1 mouse cellular context compared by ENCODE assay signal in the genomic region with DNA sequence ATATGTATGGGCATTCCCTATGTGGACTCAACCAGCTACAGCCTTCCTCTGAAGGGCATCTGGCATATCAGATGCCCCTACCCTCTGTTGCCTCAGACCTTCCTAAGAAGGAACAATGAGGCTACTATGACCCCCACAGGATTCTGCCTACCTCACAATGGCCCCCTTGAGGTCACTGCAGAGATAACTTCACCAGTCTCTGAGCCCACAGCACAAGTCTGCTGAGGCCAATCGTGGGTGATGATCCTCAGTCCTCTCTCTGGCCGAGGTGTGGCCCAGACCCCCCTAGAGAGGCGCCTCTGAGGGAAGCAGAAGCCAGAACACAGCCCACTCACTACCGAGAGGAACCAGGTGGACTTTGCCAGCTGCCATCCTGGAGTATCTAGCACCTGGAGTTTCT.
TF ChIP-seq lines count a peak whose summit lies in the region.

TSS of gene Hils1 (plus strand) at position 175 of the 400 bp plus-strand sequence.

TF ChIP-seq in CH12.LX, 34 proteins besides CTCF, POLR2A, EP300 and RAD21:
- TF ChIP-seq ZNF384 (IDR thresholded peaks at IDR 0.05; ENCODE audit: low read depth, low read length) (no peak), ZC3H11A (IDR thresholded peaks at IDR 0.05; ENCODE audit: low read depth, low read length) (no peak), MEF2A (IDR thresholded peaks at IDR 0.05; ENCODE audit: borderline replicate concordance, low read depth, low read length) (no peak), POLR2AphosphoS2 (IDR thresholded peaks at IDR 0.05; ENCODE audit: low read depth, low read length) (no peak), MAZ (IDR thresholded peaks at IDR 0.05; ENCODE audit: low read depth, low read length) (0 out of 2 replicates have a peak, but pooled peaks have one; percentile 22), MYC (IDR thresholded peaks at IDR 0.05; ENCODE audit: low read depth, low read length) (no peak)
